Mouse (Mus musculus) lung, postnatal 25 days (tissue): ENCODE results near the gene Pdcd1.
"Not testable (repeated sequence)": the region's sequence is repeated elsewhere in the genome, so short reads cannot be mapped to it uniquely, and the experiment has no call there.

Experiments used
- DNase-seq: peaks from one replicate; pipeline ENCODE4 v3.0.0; 2022; ENCODE audit warnings: low spot score

Gene Pdcd1

DNA sequence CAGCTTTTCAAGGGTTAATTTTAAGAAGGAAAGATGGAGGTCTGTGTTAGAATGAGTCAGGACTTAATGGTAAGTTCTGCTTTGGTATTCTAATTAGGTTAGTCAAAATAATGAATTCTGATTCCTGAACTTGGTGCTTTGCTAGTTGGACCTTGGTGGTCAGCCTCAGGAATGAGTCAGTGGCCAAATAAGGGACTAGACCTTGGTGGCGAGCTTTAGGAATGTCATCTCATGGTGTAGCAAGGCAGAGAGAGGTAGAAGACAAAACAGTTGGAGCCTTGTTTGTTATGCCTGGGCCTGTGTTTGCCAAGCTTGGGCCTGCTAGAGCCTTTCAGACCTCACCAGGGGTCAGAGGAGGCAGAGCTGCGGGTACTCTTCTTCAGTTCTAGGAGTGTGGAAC is 23.6 kb downstream of the Pdcd1 start:
- DNase-seq, result no peak

DNA sequence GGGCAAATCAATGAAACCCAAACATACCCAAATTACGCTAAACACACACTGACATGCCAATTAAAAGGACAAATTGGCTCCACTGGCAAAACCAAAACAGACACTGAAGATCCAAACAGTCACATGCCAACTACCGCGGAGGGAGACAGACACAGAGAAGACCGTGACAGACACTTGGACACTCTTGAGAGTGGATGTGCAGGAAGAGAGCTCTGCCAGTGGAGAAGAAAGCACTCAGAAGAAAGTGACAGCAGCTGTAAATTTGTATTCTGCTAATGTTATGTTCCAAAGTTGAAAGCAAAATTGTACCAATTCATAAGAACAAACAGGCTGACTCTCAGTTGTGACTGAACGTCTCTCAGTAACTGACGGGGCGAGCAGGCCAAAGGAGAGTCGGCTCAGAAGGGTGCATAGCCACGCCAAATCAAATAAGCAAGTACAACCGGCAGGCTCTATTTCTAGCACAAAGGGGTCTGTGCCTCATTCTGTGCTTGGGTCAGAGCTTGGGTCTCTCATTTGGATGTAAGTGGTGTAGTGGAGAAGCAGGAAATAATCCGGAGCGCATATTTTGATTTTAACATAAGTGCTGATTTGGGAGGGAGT is 24.7 kb downstream of the Pdcd1 start:
- DNase-seq, result no peak

GRCm38 (mm10) chr1:94020151-94020550 is 32.2 kb downstream of the Pdcd1 start, which contains the start of gene Neu4:
Gene Neu4 (plus strand): TSS chr1:94020451.
- DNase-seq, result no peak

- no peak for DNase-seq
These were observed 40.7 kb downstream of the Pdcd1 start for GRCm38 (mm10) chr1:94011643-94012042.

DNA sequence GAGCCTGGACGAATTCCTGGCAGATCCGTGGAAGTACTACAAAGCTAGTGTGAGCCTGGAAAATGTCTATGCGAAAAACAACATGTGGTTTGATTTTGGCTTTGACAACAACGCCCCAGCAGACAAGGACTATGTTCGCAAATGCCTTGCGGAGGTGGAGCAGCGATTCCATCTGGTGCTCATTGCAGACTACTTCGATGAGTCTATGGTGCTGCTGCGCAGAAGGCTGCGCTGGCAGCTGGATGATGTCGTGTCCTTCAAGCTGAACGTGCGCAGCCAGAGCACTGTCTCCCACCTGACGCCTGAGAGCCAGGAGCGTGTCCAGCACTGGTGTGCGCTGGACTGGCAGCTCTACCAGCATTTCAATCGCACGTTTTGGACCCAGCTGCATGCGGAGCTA is 43.5 kb downstream of the Pdcd1 start:
- DNase-seq, result not testable (repeated sequence)

- not testable (repeated sequence) for DNase-seq
These were observed 46.3 kb downstream of the Pdcd1 start for GRCm38 (mm10) chr1:94005954-94006506.

- no peak for DNase-seq
These were observed 51.3 kb downstream of the Pdcd1 start for GRCm38 (mm10) chr1:94001023-94001422.

GRCm38 (mm10) chr1:93991491-93991890 is 60.9 kb downstream of the Pdcd1 start:
- DNase-seq, result not testable (repeated sequence)

GRCm38 (mm10) chr1:93991068-93991467 is 61.3 kb downstream of the Pdcd1 start:
- not testable (repeated sequence) for DNase-seq

DNA sequence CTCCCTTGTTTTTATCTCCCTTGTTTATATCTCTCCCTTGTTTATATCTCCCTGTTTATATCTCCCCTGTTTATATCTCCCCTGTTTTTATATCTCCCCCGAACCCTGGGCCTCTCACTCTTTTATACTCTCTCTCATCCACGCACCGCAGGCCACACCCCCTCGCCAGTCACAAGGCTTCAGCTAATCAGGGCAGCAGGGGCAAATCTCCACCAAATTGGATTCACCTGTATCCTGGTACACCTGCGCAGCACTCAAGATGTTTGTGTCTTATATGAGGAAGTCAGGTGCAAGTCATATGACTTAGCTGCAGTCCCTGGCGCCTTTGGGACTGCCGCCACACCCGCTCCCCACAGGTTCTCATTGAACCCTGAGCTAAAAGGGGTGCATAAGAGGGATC is 62.1 kb downstream of the Pdcd1 start, which contains the start of gene Gal3st2c:
Gal3st2c (plus strand) TSS at position 301 of the 400 bp plus-strand sequence.
- not testable (repeated sequence) for DNase-seq

- DNase-seq, result no peak
These were observed 63.6 kb downstream of the Pdcd1 start for GRCm38 (mm10) chr1:93988786-93989185.
